Mouse (Mus musculus) lung, embryonic 15.5 days (tissue): ENCODE data around the gene Itga7. TPM values are rescaled to one million over a fixed set of nuclear protein-coding genes. Genes with fewer than 3 reads are reported as not detected.
A peak's percentile ranks its signal among the peaks of the same experiment; 100 is the strongest.
"Not testable (repeated sequence)": the region's sequence is repeated elsewhere in the genome, so short reads cannot be mapped to it uniquely, and the experiment has no call there.

Experiments
- ATAC-seq: fragments of 200-750 bp; cut with Nextera tagmentation; 2 replicates; pipeline ENCODE4 v1.8.0; 2017; ENCODE audit warnings: moderate number of reproducible peaks, borderline replicate concordance; ENCODE audit not compliant: low FRiP score, low TSS enrichment; ENCODE audit errors: extremely low read depth
- H3K27ac ChIP-seq: fragments of 300-500 bp; sonication (generic); 2 replicates; pipeline ENCODE4 v1.5.1; 2015; ENCODE audit warnings: moderate library complexity, mild to moderate bottlenecking, inconsistent platforms
- H3K27me3 ChIP-seq: fragments of 300-500 bp; sonication (generic); 2 replicates; pipeline ENCODE4 v1.6.1; 2015; ENCODE audit warnings: inconsistent platforms
- H3K36me3 ChIP-seq: fragments of 300-500 bp; sonication (generic); 2 replicates; pipeline ENCODE4 v1.6.1; 2015; ENCODE audit warnings: inconsistent platforms
- H3K4me1 ChIP-seq: fragments of 300-500 bp; sonication (generic); 2 replicates; pipeline ENCODE4 v1.6.1; 2015; ENCODE audit warnings: inconsistent platforms
- H3K4me2 ChIP-seq: fragments of 300-500 bp; sonication (generic); 2 replicates; pipeline ENCODE4 v1.6.1; 2015; ENCODE audit warnings: inconsistent platforms, mild to moderate bottlenecking, moderate library complexity
- H3K4me3 ChIP-seq: fragments of 300-500 bp; sonication (generic); 2 replicates; pipeline ENCODE4 v1.5.1; 2015; ENCODE audit warnings: mild to moderate bottlenecking, inconsistent platforms
- H3K9ac ChIP-seq: fragments of 300-500 bp; sonication (generic); 2 replicates; pipeline ENCODE4 v1.6.1; 2015; ENCODE audit warnings: inconsistent platforms
- H3K9me3 ChIP-seq: fragments of 300-500 bp; sonication (generic); 2 replicates; pipeline ENCODE4 v1.6.1; 2016; ENCODE audit warnings: inconsistent platforms
- WGBS: fragments of 180-500 bp; shearing (Covaris S2); methylation state at CpG from one replicate; pipeline ENCODE4 v1.1.7; 2015; 5-methylcytosine and 5-hydroxymethylcytosine counted together
- polyA plus RNA-seq: library from polyadenylated mRNA; unstranded; fragments of >200 nt; fragmentation: Nextera tagmentation; extraction: Ambion mirVana; gene quantifications from 2 replicates; pipeline ENCODE4 v1.2.1, GENCODE M21; 2015

The Itga7 gene
- polyA plus RNA-seq, 1 experiment from 2014 or later, result 5.0 TPM

- 38% methylated on average over 1 of the region's 1 CpGs for WGBS
- no peak overlapping the region for H3K9ac ChIP-seq
- H3K27ac ChIP-seq, result no peak overlapping the region
- no peak overlapping the region for H3K4me3 ChIP-seq
- no peaks in the 10 kb centered on the region for H3K9me3 ChIP-seq
- no peak for ATAC-seq
- H3K36me3 ChIP-seq, result no peaks in the 10 kb centered on the region
- no peak overlapping the region for H3K4me2 ChIP-seq
- 0 out of 2 replicates have a peak, but pooled peaks cover 8% of the 10 kb centered on the region for H3K4me1 ChIP-seq
- no peaks in the 10 kb centered on the region for H3K27me3 ChIP-seq
These were observed 37.2 kb downstream of the Itga7 start for GRCm38 (mm10) chr10:128970740-128971250.

- Histone ChIP-seq H3K4me1 (0 out of 2 replicates have a peak, but pooled peaks cover 5% of the 10 kb centered on the region), H3K9ac (no peak overlapping the region), H3K4me2 (no peak overlapping the region), H3K27ac (no peak overlapping the region), H3K27me3 (no peaks in the 10 kb centered on the region), H3K4me3 (no peak overlapping the region), H3K9me3 (no peaks in the 10 kb centered on the region), H3K36me3 (no peaks in the 10 kb centered on the region)
- ATAC-seq, result no peak
- 54% methylated on average over 4 of the region's 4 CpGs for WGBS
These were observed 39.2 kb downstream of the Itga7 start for GRCm38 (mm10) chr10:128972841-128973240.

- no peak overlapping the region for H3K4me3 ChIP-seq
These were observed 42.8 kb downstream of the Itga7 start for GRCm38 (mm10) chr10:128976395-128976794.

GRCm38 (mm10) chr10:128977522-128978114 lies 44.0 kb downstream of the Itga7 start:
- H3K4me3 ChIP-seq, result no peak overlapping the region
- no peak overlapping the region for H3K4me2 ChIP-seq
- H3K27me3 ChIP-seq, result no peaks in the 10 kb centered on the region
- H3K27ac ChIP-seq, result no peak overlapping the region
- 16% methylated on average over 9 of the region's 9 CpGs for WGBS
- no peaks in the 10 kb centered on the region for H3K36me3 ChIP-seq
- H3K9me3 ChIP-seq, result no peaks in the 10 kb centered on the region
- ATAC-seq, result peak; percentile 49; the same call in 1 of the 2 replicates
- no peak overlapping the region for H3K9ac ChIP-seq
- H3K4me1 ChIP-seq, result 0 out of 2 replicates have a peak, but pooled peaks cover 8% of the 10 kb centered on the region

More at GRCm38 (mm10) chr10:128976395-128976794, 42.8 kb downstream of the Itga7 start:
- H3K9ac ChIP-seq, result no peak overlapping the region
- no peaks in the 10 kb centered on the region for H3K36me3 ChIP-seq
- no peaks in the 10 kb centered on the region for H3K27me3 ChIP-seq
- 50% methylated on average over 3 of the region's 3 CpGs for WGBS
- H3K4me1 ChIP-seq, result 0 out of 2 replicates have a peak, but pooled peaks cover 8% of the 10 kb centered on the region
- H3K4me2 ChIP-seq, result no peak overlapping the region
- H3K27ac ChIP-seq, result no peak overlapping the region
- no peak for ATAC-seq
- H3K9me3 ChIP-seq, result no peaks in the 10 kb centered on the region

- Histone ChIP-seq H3K27ac (peak overlapping the region; percentile 45), H3K4me1 (0 out of 2 replicates have a peak, but pooled peaks cover 4% of the 10 kb centered on the region), H3K27me3 (no peaks in the 10 kb centered on the region), H3K9me3 (no peaks in the 10 kb centered on the region), H3K36me3 (no peaks in the 10 kb centered on the region), H3K4me3 (no peak overlapping the region), H3K9ac (no peak overlapping the region), H3K4me2 (no peak overlapping the region)
- 51% methylated on average over 3 of the region's 3 CpGs for WGBS
- ATAC-seq, result peak; percentile 64
These were observed 47.2 kb downstream of the Itga7 start for GRCm38 (mm10) chr10:128980644-128981365.

- not testable (repeated sequence) for H3K9ac ChIP-seq, ATAC-seq, H3K4me2 ChIP-seq, H3K36me3 ChIP-seq, H3K4me3 ChIP-seq, H3K4me1 ChIP-seq, H3K9me3 ChIP-seq, H3K27me3 ChIP-seq, H3K27ac ChIP-seq
- WGBS, result 53% methylated on average over 1 of the region's 1 CpGs
These were observed 55.5 kb downstream of the Itga7 start, which contains the start of gene Olfr9 for GRCm38 (mm10) chr10:128989131-128989530. TSS of gene Olfr9 (plus strand) at chr10:128989431.

- H3K4me2 ChIP-seq, H3K9ac ChIP-seq, H3K4me3 ChIP-seq, ATAC-seq, H3K27ac ChIP-seq, H3K27me3 ChIP-seq, H3K4me1 ChIP-seq, H3K9me3 ChIP-seq, H3K36me3 ChIP-seq: not testable (repeated sequence)
- WGBS, result 56% methylated on average over 7 of the region's 10 CpGs
These were observed 56.7 kb downstream of the Itga7 start for GRCm38 (mm10) chr10:128990129-128990850.

GRCm38 (mm10) chr10:128990994-128991393 lies 57.4 kb downstream of the Itga7 start:
- H3K4me2 ChIP-seq, result no peak overlapping the region
- H3K27me3 ChIP-seq, result no peaks in the 10 kb centered on the region
- H3K9ac ChIP-seq, result no peak overlapping the region
- no peaks in the 10 kb centered on the region for H3K4me1 ChIP-seq
- no peak overlapping the region for H3K27ac ChIP-seq
- no peak for ATAC-seq
- no peaks in the 10 kb centered on the region for H3K36me3 ChIP-seq
- no peaks in the 10 kb centered on the region for H3K9me3 ChIP-seq
- no peak overlapping the region for H3K4me3 ChIP-seq

GRCm38 (mm10) chr10:128995796-128996195 lies 62.2 kb downstream of the Itga7 start:
- Histone ChIP-seq H3K4me2 (no peak overlapping the region), H3K27me3 (no peaks in the 10 kb centered on the region), H3K9ac (no peak overlapping the region), H3K36me3 (no peaks in the 10 kb centered on the region), H3K27ac (no peak overlapping the region), H3K9me3 (no peaks in the 10 kb centered on the region), H3K4me3 (no peak overlapping the region), H3K4me1 (no peaks in the 10 kb centered on the region)
- no peak for ATAC-seq
- WGBS, result 85% methylated on average over 1 of the region's 1 CpGs

GRCm38 (mm10) chr10:128996523-128997040 lies 63.0 kb downstream of the Itga7 start:
- no peak for ATAC-seq
- Histone ChIP-seq H3K9me3 (no peaks in the 10 kb centered on the region), H3K4me1 (no peaks in the 10 kb centered on the region), H3K27me3 (no peaks in the 10 kb centered on the region), H3K36me3 (no peaks in the 10 kb centered on the region), H3K4me3 (no peak overlapping the region), H3K27ac (no peak overlapping the region), H3K9ac (no peak overlapping the region), H3K4me2 (no peak overlapping the region)
- 63% methylated on average over 4 of the region's 4 CpGs for WGBS

GRCm38 (mm10) chr10:129004032-129004920 lies 70.7 kb downstream of the Itga7 start:
- no peak overlapping the region for H3K9ac ChIP-seq
- ATAC-seq, result no peak
- H3K27me3 ChIP-seq, result no peaks in the 10 kb centered on the region
- no peaks in the 10 kb centered on the region for H3K36me3 ChIP-seq
- H3K4me1 ChIP-seq, result no peaks in the 10 kb centered on the region
- 69% methylated on average over 14 of the region's 14 CpGs for WGBS
- H3K4me3 ChIP-seq, result no peak overlapping the region
- no peaks in the 10 kb centered on the region for H3K9me3 ChIP-seq
- no peak overlapping the region for H3K27ac ChIP-seq
- no peak overlapping the region for H3K4me2 ChIP-seq
